Mouse (Mus musculus) megakaryocyte, embryonic 14.5 days (primary cell): ENCODE measurements around the gene Gm37240. TPM values are rescaled to one million over a fixed set of nuclear protein-coding genes. Genes with fewer than 3 reads are reported as not detected.

Experiments used
- H3K27me3 ChIP-seq: replicated peaks from 2 replicates; pipeline ENCODE3; 2012; ENCODE audit warnings: inconsistent platforms
- H3K36me3 ChIP-seq: replicated peaks from 2 replicates; pipeline ENCODE3; 2012; ENCODE audit warnings: low read length, inconsistent platforms, mixed read lengths
- H3K4me1 ChIP-seq: 2 replicates; pipeline ENCODE4 v1.6.1; 2012; ENCODE audit warnings: inconsistent platforms
- H3K4me3 ChIP-seq: replicated peaks from 2 replicates; pipeline ENCODE3; 2012; ENCODE audit warnings: moderate library complexity, mild to moderate bottlenecking, inconsistent platforms
- H3K9me3 ChIP-seq: 2 replicates; pipeline ENCODE4 v1.6.1; 2012; ENCODE audit warnings: inconsistent platforms
- FLI1 ChIP-seq: IDR thresholded peaks from 2 replicates; pipeline ENCODE4 v1.6.1; 2012; ENCODE audit warnings: low read length, inconsistent platforms, mixed read lengths
- GATA1 ChIP-seq: IDR thresholded peaks from 3 replicates; pipeline ENCODE4 v1.6.1; 2012; ENCODE audit warnings: mixed read lengths, low read length, inconsistent platforms, borderline replicate concordance
- polyA plus RNA-seq: library from polyadenylated mRNA; stranded (reverse); fragments of >175 nt; gene quantifications from 2 replicates; pipeline ENCODE4 v1.2.3, GENCODE M21; 2012; ENCODE audit warnings: low replicate concordance; ENCODE audit not compliant: insufficient read depth

The Gm37240 gene
- polyA plus RNA-seq, 1 experiment = not detected

GRCm38 (mm10) chr3:85880068-85880467 lies 7.2 kb downstream of the Gm37240 start:
- Histone ChIP-seq H3K4me3 (no peak overlapping the region), H3K36me3 (no peaks in the 10 kb centered on the region), H3K4me1 (no peaks in the 10 kb centered on the region), H3K9me3 (peaks cover 26% of the 10 kb centered on the region), H3K27me3 (peaks cover 87% of the 10 kb centered on the region)
- TF ChIP-seq GATA1 (no peak), FLI1 (no peak)

GRCm38 (mm10) chr3:85878911-85879310 lies 8.4 kb downstream of the Gm37240 start:
- no peak for TF ChIP-seq GATA1
- no peak for TF ChIP-seq FLI1
- Histone ChIP-seq H3K4me1 (no peaks in the 10 kb centered on the region), H3K9me3 (peaks cover 23% of the 10 kb centered on the region), H3K4me3 (no peak overlapping the region), H3K36me3 (no peaks in the 10 kb centered on the region), H3K27me3 (peaks cover 87% of the 10 kb centered on the region)

- Histone ChIP-seq H3K9me3 (peaks cover 22% of the 10 kb centered on the region), H3K4me3 (no peak overlapping the region), H3K27me3 (peaks cover 55% of the 10 kb centered on the region), H3K36me3 (no peaks in the 10 kb centered on the region), H3K4me1 (peaks cover 9% of the 10 kb centered on the region)
- TF ChIP-seq GATA1 (no peak), FLI1 (no peak)
Observed at GRCm38 (mm10) chr3:85863996-85864395, 23.3 kb downstream of the Gm37240 start.

GRCm38 (mm10) chr3:85862886-85863285 lies 24.4 kb downstream of the Gm37240 start:
- no peak overlapping the region for H3K4me3 ChIP-seq
- no peak for TF ChIP-seq GATA1
- no peak for TF ChIP-seq FLI1
- peaks cover 11% of the 10 kb centered on the region for H3K9me3 ChIP-seq
- peaks cover 21% of the 10 kb centered on the region for H3K4me1 ChIP-seq
- H3K36me3 ChIP-seq = no peaks in the 10 kb centered on the region
- peaks cover 57% of the 10 kb centered on the region for H3K27me3 ChIP-seq

- TF ChIP-seq GATA1 (no peak), FLI1 (no peak)
- Histone ChIP-seq H3K9me3 (0 out of 2 replicates have a peak, but pooled peaks cover 5% of the 10 kb centered on the region), H3K36me3 (no peaks in the 10 kb centered on the region), H3K4me3 (no peak overlapping the region), H3K4me1 (peaks cover 39% of the 10 kb centered on the region), H3K27me3 (peaks cover 48% of the 10 kb centered on the region)
Observed at GRCm38 (mm10) chr3:85860996-85861395, 26.3 kb downstream of the Gm37240 start.

GRCm38 (mm10) chr3:85859311-85859710 lies 28.0 kb downstream of the Gm37240 start:
- H3K27me3 ChIP-seq = peaks cover 39% of the 10 kb centered on the region
- 0 out of 2 replicates have a peak, but pooled peaks cover 2% of the 10 kb centered on the region for H3K9me3 ChIP-seq
- H3K4me1 ChIP-seq = peaks cover 53% of the 10 kb centered on the region
- TF ChIP-seq FLI1 (no peak), GATA1 (no peak)
- no peak overlapping the region for H3K4me3 ChIP-seq
- H3K36me3 ChIP-seq = no peaks in the 10 kb centered on the region

GRCm38 (mm10) chr3:85858140-85859135 lies 28.9 kb downstream of the Gm37240 start:
- Histone ChIP-seq H3K4me1 (peaks cover 53% of the 10 kb centered on the region), H3K27me3 (peaks cover 30% of the 10 kb centered on the region), H3K9me3 (0 out of 2 replicates have a peak, but pooled peaks cover 2% of the 10 kb centered on the region), H3K36me3 (no peaks in the 10 kb centered on the region), H3K4me3 (peak overlapping the region; percentile 62)
- no peak for TF ChIP-seq GATA1
- TF ChIP-seq FLI1 = no peak

- Histone ChIP-seq H3K36me3 (no peaks in the 10 kb centered on the region), H3K4me1 (peaks cover 53% of the 10 kb centered on the region), H3K4me3 (peak overlapping the region; percentile 51), H3K9me3 (0 out of 2 replicates have a peak, but pooled peaks cover 2% of the 10 kb centered on the region), H3K27me3 (peaks cover 22% of the 10 kb centered on the region)
- TF ChIP-seq FLI1 (no peak), GATA1 (no peak)
Observed at GRCm38 (mm10) chr3:85857083-85857482, 30.2 kb downstream of the Gm37240 start.

GRCm38 (mm10) chr3:85855947-85856346 lies 31.4 kb downstream of the Gm37240 start:
- Histone ChIP-seq H3K36me3 (no peaks in the 10 kb centered on the region), H3K4me1 (peaks cover 52% of the 10 kb centered on the region), H3K27me3 (peaks cover 16% of the 10 kb centered on the region), H3K9me3 (0 out of 2 replicates have a peak, but pooled peaks cover 2% of the 10 kb centered on the region), H3K4me3 (no peak overlapping the region)
- no peak for TF ChIP-seq FLI1
- TF ChIP-seq GATA1 = 0 out of 3 replicates have a peak, but pooled peaks have one; percentile 43

- peaks cover 48% of the 10 kb centered on the region for H3K4me1 ChIP-seq
- TF ChIP-seq GATA1 (no peak), FLI1 (no peak)
- H3K9me3 ChIP-seq = 0 out of 2 replicates have a peak, but pooled peaks cover 2% of the 10 kb centered on the region
- H3K36me3 ChIP-seq = no peaks in the 10 kb centered on the region
- no peak overlapping the region for H3K4me3 ChIP-seq
- peaks cover 16% of the 10 kb centered on the region for H3K27me3 ChIP-seq
Observed at GRCm38 (mm10) chr3:85855043-85855442, 32.3 kb downstream of the Gm37240 start.
